Mouse (Mus musculus): ENCODE data around the gene Nans. TPM values are rescaled to one million over a fixed set of nuclear protein-coding genes. Genes with fewer than 3 reads are reported as not detected.
A peak's percentile ranks its signal among the peaks of the same experiment; 100 is the strongest.

The Nans gene
- total and polyA plus RNA-seq, 2 experiments from 2014 or later: 36.2 to 54.2 TPM

- no peak for TF ChIP-seq CTCF (IDR thresholded peaks at IDR 0.05; ENCODE audit: low read depth)
- TF ChIP-seq EP300 (IDR thresholded peaks at IDR 0.05; ENCODE audit: low read depth): no peak
- Histone ChIP-seq H3K27me3 (ENCODE audit: control insufficient read depth, insufficient read depth, low read length) (no peaks in the 10 kb centered on the region), H3K4me1 (ENCODE audit: control insufficient read depth, insufficient read depth) (0 out of 2 replicates have a peak, but pooled peaks cover 7% of the 10 kb centered on the region), H3K36me3 (replicated peaks; ENCODE audit: control insufficient read depth, insufficient read depth, low read length) (peaks cover 44% of the 10 kb centered on the region), H3K27ac (ENCODE audit: low read depth) (no peak overlapping the region), H3K4me3 (ENCODE audit: low read depth, low read length) (no peak overlapping the region), H3K9me3 (replicated peaks; ENCODE audit: control insufficient read depth, low read length) (no peaks in the 10 kb centered on the region), H3K4me2 (ENCODE audit: low read depth, low read length) (no peak overlapping the region), H3K9ac (replicated peaks; ENCODE audit: low read depth, low read length) (no peak overlapping the region)
- WGBS: 74% methylated on average over 16 of the region's 16 CpGs
- ATAC-seq (ENCODE audit: insufficient read depth, low read depth) (no peak), DNase-seq (ENCODE audit: low spot score) (peak; percentile 3)
Measured at GRCm38 (mm10) chr4:46502606-46503502, 13.8 kb downstream of the Nans start.

GRCm38 (mm10) chr4:46503881-46504280 is 14.8 kb downstream of the Nans start:
- H3K4me1 ChIP-seq (ENCODE audit: control insufficient read depth, insufficient read depth): 0 out of 2 replicates have a peak, but pooled peaks cover 7% of the 10 kb centered on the region
- no peak overlapping the region for H3K27ac ChIP-seq (ENCODE audit: low read depth)
- peak; percentile 3 for DNase-seq (ENCODE audit: low spot score)
- no peaks in the 10 kb centered on the region for H3K9me3 ChIP-seq (replicated peaks; ENCODE audit: control insufficient read depth, low read length)
- no peak for ATAC-seq (ENCODE audit: insufficient read depth, low read depth)
- H3K9ac ChIP-seq (replicated peaks; ENCODE audit: low read depth, low read length): no peak overlapping the region
- 49% methylated on average over 3 of the region's 3 CpGs for WGBS
- H3K27me3 ChIP-seq (ENCODE audit: control insufficient read depth, insufficient read depth, low read length): no peaks in the 10 kb centered on the region
- H3K4me3 ChIP-seq (ENCODE audit: low read depth, low read length): no peak overlapping the region
- H3K4me2 ChIP-seq (ENCODE audit: low read depth, low read length): no peak overlapping the region
- TF ChIP-seq EP300 (IDR thresholded peaks at IDR 0.05; ENCODE audit: low read depth): no peak
- H3K36me3 ChIP-seq (replicated peaks; ENCODE audit: control insufficient read depth, insufficient read depth, low read length): peaks cover 44% of the 10 kb centered on the region

GRCm38 (mm10) chr4:46505361-46506057 is 16.5 kb downstream of the Nans start:
- peaks cover 39% of the 10 kb centered on the region for H3K36me3 ChIP-seq (replicated peaks; ENCODE audit: control insufficient read depth, insufficient read depth, low read length)
- no peak overlapping the region for H3K27ac ChIP-seq (ENCODE audit: low read depth)
- no peak overlapping the region for H3K4me2 ChIP-seq (ENCODE audit: low read depth, low read length)
- 0 out of 2 replicates have a peak, but pooled peaks cover 7% of the 10 kb centered on the region for H3K4me1 ChIP-seq (ENCODE audit: control insufficient read depth, insufficient read depth)
- H3K27me3 ChIP-seq (ENCODE audit: control insufficient read depth, insufficient read depth, low read length): no peaks in the 10 kb centered on the region
- no peaks in the 10 kb centered on the region for H3K9me3 ChIP-seq (replicated peaks; ENCODE audit: control insufficient read depth, low read length)
- H3K4me3 ChIP-seq (ENCODE audit: low read depth, low read length): no peak overlapping the region
- no peak for ATAC-seq (ENCODE audit: insufficient read depth, low read depth)
- TF ChIP-seq CTCF (IDR thresholded peaks at IDR 0.05; ENCODE audit: low read depth) (no peak), EP300 (IDR thresholded peaks at IDR 0.05; ENCODE audit: low read depth) (no peak)
- 59% methylated on average over 8 of the region's 8 CpGs for WGBS
- DNase-seq (ENCODE audit: low spot score): no peak
- H3K9ac ChIP-seq (replicated peaks; ENCODE audit: low read depth, low read length): no peak overlapping the region

- Histone ChIP-seq H3K4me1 (ENCODE audit: control insufficient read depth, insufficient read depth) (0 out of 2 replicates have a peak, but pooled peaks cover 7% of the 10 kb centered on the region), H3K9ac (replicated peaks; ENCODE audit: low read depth, low read length) (peak overlapping the region; percentile 56), H3K27me3 (ENCODE audit: control insufficient read depth, insufficient read depth, low read length) (no peaks in the 10 kb centered on the region), H3K27ac (ENCODE audit: low read depth) (peak overlapping the region; percentile 34; the same call in 1 of the 2 replicates), H3K9me3 (replicated peaks; ENCODE audit: control insufficient read depth, low read length) (no peaks in the 10 kb centered on the region), H3K4me2 (ENCODE audit: low read depth, low read length) (peak overlapping the region; percentile 96), H3K36me3 (replicated peaks; ENCODE audit: control insufficient read depth, insufficient read depth, low read length) (peaks cover 24% of the 10 kb centered on the region), H3K4me3 (ENCODE audit: low read depth, low read length) (peak overlapping the region; percentile 60)
- TF ChIP-seq CTCF (IDR thresholded peaks at IDR 0.05; ENCODE audit: low read depth): no peak
- TF ChIP-seq EP300 (IDR thresholded peaks at IDR 0.05; ENCODE audit: low read depth): no peak
- ATAC-seq (ENCODE audit: insufficient read depth, low read depth) (peak; percentile 98), DNase-seq (ENCODE audit: low spot score) (peak; percentile 96)
- WGBS: 1% methylated on average over 88 of the region's 94 CpGs
Measured at GRCm38 (mm10) chr4:46506801-46507610, 18.0 kb downstream of the Nans start.
